Mouse (Mus musculus): ENCODE data around the gene Serinc3. TPM values are rescaled to one million over a fixed set of nuclear protein-coding genes. Genes with fewer than 3 reads are reported as not detected.

Gene Serinc3
- total RNA-seq, 2 experiments from 2014 or later, result 198 to 204 TPM

DNA sequence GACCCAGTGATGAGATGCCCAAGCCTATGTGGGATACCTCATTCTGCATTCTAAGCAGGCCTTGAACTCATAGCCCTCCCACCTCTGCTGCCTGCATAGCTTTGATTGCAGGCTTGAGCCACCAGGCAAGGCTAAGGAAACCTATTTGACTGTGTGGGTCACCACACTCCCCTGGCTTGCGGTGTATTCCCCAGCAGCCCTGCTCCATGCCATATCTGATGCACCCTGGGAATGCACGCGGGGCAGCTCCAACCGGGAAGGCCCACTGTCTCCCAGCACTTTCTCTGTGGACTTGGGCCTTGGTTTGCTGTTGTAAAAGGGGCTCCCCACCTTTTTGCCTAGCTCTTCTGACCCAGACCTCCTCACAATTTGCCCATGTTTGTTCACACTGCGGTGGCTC is 31.7 kb downstream of the Serinc3 start:
- no peak for TF ChIP-seq CTCF (conservative IDR thresholded peaks at IDR 0.05)
- DNase-seq (ENCODE audit: low spot score in 2 of 2), result no peak
- H3K27ac ChIP-seq, result no peak overlapping the region
- H3K4me3 ChIP-seq, result no peak overlapping the region

DNA sequence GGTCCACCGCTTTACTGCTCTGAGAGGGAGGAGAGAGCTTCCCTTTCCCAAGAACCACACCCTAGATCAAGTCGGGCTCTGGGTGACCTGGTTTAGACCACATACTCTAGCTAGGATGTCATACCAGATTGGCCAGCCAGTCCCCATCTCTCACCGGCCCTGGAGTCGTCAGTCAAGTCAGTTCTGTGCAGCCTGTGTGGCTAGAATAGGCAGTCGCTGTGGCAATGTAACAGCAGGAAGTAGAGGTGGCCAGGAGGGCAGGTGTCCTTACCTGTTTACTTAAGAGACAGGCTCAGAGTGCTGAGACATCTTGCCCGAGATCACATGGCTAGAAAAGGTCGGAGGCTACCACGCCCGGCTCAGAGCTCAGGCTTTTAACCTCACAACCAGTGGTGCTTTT is 33.8 kb downstream of the Serinc3 start:
- no peak for DNase-seq (ENCODE audit: low spot score in 2 of 2)
- Histone ChIP-seq H3K4me3 (no peak overlapping the region), H3K27ac (peak overlapping the region; percentile 14; the same call in 1 of the 2 replicates)
- no peak for TF ChIP-seq CTCF (conservative IDR thresholded peaks at IDR 0.05)

DNA sequence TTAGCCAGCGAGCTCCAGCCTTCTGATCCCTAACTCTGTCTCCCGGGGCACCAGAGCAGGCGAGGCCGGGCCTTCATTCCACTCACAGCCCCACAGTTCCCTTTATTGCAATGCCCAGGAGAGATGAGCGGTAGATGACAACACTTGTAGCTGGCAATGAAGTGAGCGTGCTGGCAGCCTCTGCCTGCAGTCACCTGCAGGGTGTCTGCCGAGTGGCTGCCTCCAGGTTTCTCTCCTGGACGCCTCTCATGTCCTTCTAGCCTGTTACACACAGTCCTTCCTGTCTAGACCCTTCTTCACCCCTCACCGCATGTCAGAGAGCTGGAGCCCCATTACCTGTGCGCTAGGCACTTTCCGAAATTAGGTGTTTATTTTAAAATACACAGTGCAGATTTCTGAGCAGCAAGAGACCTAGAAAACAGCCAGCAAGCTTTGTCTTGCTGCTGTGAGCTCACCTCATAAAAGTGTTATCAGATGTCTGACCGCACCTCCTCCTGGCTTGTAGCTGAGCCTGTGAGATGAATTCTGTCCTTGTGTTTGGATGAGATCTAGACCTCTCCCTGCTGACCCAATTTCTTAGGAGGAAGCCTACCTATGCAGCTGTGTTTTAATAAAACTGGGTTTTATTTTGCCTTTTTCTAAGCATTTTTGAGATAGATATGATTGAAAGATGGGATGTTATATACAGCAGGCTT is 35.5 kb downstream of the Serinc3 start:
- TF ChIP-seq CTCF (conservative IDR thresholded peaks at IDR 0.05), result no peak
- Histone ChIP-seq H3K4me3 (no peak overlapping the region), H3K27ac (no peak overlapping the region)
- DNase-seq (ENCODE audit: low spot score in 2 of 2), result no peak

DNA sequence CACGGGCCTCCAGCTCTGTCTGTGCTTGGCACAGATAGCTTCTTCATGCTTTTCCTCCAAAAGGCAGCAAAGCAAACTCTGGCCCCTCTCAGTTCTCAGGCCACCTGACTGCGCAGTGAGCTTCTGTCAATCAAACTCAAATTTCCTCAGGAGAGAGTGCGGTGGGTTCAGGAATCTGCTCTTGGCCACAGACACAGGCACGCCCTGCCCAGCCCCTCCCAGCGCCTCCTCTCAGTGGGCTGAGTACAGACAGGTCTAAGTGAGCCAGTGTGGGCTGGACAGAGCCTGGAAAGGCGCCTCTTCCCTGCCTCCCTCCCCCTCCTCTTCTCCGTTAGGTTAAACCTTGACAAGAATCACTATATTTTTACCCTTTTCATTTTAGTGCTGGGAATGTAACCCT is 36.9 kb downstream of the Serinc3 start:
- H3K4me3 ChIP-seq, result no peak overlapping the region
- TF ChIP-seq CTCF (conservative IDR thresholded peaks at IDR 0.05), result no peak
- H3K27ac ChIP-seq, result no peak overlapping the region
- DNase-seq (ENCODE audit: low spot score in 2 of 2), result no peak

DNA sequence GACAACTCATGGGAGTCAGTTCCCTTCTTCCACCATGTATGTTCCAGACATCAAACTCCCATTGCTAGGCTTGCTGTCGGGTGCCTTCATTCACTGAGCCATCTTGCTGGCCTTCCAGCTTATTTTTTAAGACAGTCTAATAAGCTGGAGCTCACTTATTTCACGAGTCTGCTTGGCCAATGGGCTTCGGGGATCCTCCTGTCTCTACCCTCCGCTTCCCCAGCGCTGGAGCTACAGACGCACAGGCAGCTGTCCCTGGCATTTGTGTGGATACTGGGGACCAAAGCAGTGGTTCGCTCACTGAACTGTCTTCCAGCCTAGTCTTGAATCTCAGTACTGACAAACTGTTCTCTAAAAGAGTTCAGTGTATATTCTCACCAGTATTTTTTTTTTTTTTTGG is 38.8 kb downstream of the Serinc3 start:
- TF ChIP-seq CTCF (conservative IDR thresholded peaks at IDR 0.05), result no peak
- no peak overlapping the region for H3K27ac ChIP-seq
- no peak overlapping the region for H3K4me3 ChIP-seq
- no peak for DNase-seq (ENCODE audit: low spot score in 2 of 2)

- TF ChIP-seq CTCF (conservative IDR thresholded peaks at IDR 0.05), result peak; percentile 80
- H3K27ac ChIP-seq, result peak within 1 kb of the TSS; percentile 99
- peak within 1 kb of the TSS; percentile 86 for H3K4me3 ChIP-seq
- DNase-seq (ENCODE audit: low spot score in 2 of 2), result peak; percentile 86 to 89
These were observed 42.6 kb downstream of the Serinc3 start, which contains the start of gene Ttpal for GRCm38 (mm10) chr2:163602101-163602971. TSS of gene Ttpal (plus strand) at chr2:163602314.

DNA sequence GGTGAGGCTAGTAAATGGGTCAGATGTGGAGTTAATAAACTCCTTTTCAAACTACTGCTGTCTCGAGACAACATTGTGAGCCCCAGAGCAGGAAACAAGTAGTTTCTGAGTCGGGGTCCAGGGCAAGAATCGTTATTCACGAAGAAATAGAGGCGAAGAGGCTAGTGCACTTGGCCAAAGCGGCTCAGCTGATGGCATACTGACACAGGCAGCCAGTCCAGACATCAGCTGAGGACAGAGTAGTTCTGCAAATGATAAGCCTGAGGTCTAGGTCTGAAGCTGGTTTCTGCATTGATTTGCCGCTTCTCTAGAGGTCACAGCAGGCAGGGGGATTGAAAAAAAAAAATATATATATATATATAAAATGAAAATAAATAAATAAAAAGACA is 43.2 kb downstream of the Serinc3 start:
- peak overlapping the region; percentile 86 for H3K4me3 ChIP-seq
- no peak for DNase-seq (ENCODE audit: low spot score in 2 of 2)
- peak overlapping the region; percentile 99 for H3K27ac ChIP-seq
- TF ChIP-seq CTCF (conservative IDR thresholded peaks at IDR 0.05), result no peak

DNA sequence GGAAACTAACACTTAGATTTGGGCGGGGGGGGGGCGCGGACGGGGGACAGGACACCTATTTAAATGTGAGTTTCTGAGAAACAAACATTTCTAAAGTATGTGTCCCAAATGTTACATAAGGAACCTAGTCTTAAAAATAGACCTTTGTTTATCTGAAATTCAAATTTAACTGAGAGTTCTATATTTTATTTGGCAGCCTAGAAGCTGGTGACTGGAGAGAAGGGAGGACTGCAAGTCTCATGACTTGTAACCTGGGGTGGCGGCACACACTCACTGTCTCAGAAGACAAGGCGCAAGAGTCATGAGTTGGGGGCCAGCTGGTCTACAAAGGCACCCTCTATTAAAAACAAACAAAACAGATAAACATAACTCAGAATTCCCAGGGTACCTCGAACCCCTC is 43.9 kb downstream of the Serinc3 start:
- Histone ChIP-seq H3K4me3 (no peak overlapping the region), H3K27ac (peak overlapping the region; percentile 99; the same call in 1 of the 2 replicates)
- no peak for DNase-seq (ENCODE audit: low spot score in 2 of 2)
- no peak for TF ChIP-seq CTCF (conservative IDR thresholded peaks at IDR 0.05)

GRCm38 (mm10) chr2:163599226-163599625 is 45.7 kb downstream of the Serinc3 start:
- no peak overlapping the region for H3K4me3 ChIP-seq
- H3K27ac ChIP-seq, result no peak overlapping the region
- DNase-seq (ENCODE audit: low spot score in 2 of 2), result peak in 1 of 2 experiments; percentile 73
- peak; percentile 96 for TF ChIP-seq CTCF (conservative IDR thresholded peaks at IDR 0.05)

- no peak overlapping the region for H3K27ac ChIP-seq
- DNase-seq (ENCODE audit: low spot score in 2 of 2), result peak in 1 of 2 experiments; percentile 44
- TF ChIP-seq CTCF (conservative IDR thresholded peaks at IDR 0.05), result peak; percentile 79
- no peak overlapping the region for H3K4me3 ChIP-seq
These were observed 47.3 kb downstream of the Serinc3 start for GRCm38 (mm10) chr2:163597661-163598060.

DNA sequence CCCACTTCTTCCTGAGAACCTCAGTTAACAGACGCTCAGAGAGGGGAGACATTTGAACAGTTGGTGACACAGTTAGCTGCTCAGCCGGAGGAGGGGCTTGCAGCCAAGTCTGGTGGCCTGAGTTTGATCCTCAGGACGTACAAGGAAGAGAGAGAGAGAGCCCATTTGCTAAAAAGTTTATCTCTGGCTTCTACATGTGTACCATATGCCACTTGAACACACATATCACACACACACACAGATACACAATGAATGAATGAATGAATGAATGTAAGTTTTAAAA is 48.1 kb downstream of the Serinc3 start:
- no peak for TF ChIP-seq CTCF (conservative IDR thresholded peaks at IDR 0.05)
- no peak for DNase-seq (ENCODE audit: low spot score in 2 of 2)
- no peak overlapping the region for H3K4me3 ChIP-seq
- no peak overlapping the region; the same call in 1 of the 2 replicates for H3K27ac ChIP-seq

DNA sequence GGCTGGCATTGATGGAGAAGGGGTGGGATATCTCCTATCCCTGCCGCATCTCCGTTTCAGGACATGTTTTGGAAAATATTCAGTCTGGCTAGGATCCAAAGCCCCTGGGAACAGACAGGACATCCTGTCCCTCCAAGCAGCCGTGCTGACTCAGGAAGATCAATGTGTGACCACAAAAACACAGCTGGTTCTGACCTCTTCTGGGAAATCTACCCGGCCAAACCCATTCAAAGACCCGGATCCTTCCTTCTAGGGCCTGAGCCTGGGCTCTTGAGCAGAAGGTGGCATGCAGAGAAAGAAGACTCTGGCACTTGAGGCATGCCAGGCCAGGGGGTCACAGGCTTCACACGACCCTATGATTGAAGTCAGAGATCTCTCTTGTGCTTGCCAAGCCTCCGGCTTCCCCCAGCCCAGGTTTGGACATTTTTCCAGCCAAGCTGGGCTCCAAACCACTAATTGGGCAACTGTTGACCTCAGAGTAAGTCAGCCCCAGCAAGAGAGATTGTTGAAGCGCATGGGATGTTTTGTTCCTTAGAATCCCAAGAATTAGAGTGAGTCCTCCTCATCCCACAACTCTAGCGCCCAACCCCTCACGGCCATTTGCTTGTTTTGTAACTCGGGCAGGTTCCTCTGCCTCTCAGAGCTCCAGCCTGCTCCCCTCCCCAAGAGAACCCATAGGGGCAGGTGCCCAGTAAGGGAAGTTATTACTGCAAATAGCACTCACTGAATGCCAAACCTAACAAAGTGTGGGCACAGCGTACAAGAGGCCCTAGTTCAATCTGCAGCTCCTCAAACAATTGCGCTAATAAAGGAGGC is 48.7 kb downstream of the Serinc3 start:
- DNase-seq (ENCODE audit: low spot score in 2 of 2), result no peak
- TF ChIP-seq CTCF (conservative IDR thresholded peaks at IDR 0.05), result no peak
- H3K27ac ChIP-seq, result peak overlapping the region; percentile 65; the same call in 1 of the 2 replicates

GRCm38 (mm10) chr2:163595119-163595518 is 49.8 kb downstream of the Serinc3 start:
- DNase-seq (ENCODE audit: low spot score in 2 of 2), result no peak
- Histone ChIP-seq H3K4me3 (no peak overlapping the region), H3K27ac (peak overlapping the region; percentile 62; the same call in 1 of the 2 replicates)
- no peak for TF ChIP-seq CTCF (conservative IDR thresholded peaks at IDR 0.05)

More for the DNA sequence above, 48.7 kb downstream of the Serinc3 start:
- H3K4me3 ChIP-seq, result no peak overlapping the region

Data from layer of hippocampus, adult 2 months (tissue).